Mouse (Mus musculus): ENCODE data around the gene Fam71a. TPM values are rescaled to one million over a fixed set of nuclear protein-coding genes. Genes with fewer than 3 reads are reported as not detected.

The Fam71a gene
- total RNA-seq (2021) (not detected), polyA plus RNA-seq (2012; rRNA removed) (not detected in 2 replicates)
- long read RNA-seq, result 0 reads

- no peak for DNase-seq
- Histone ChIP-seq H3K9ac (ENCODE audit: low read depth, low read length) (no peak within 1 kb of the TSS), H3K4me1 (ENCODE audit: control insufficient read depth, insufficient read depth, low read length) (no peaks in the 10 kb centered on the region), H3K27ac (no peak within 1 kb of the TSS), H3K79me2 (replicated peaks; ENCODE audit: control insufficient read depth, insufficient read depth, low read length) (no peaks in the 10 kb centered on the region), H3K36me3 (ENCODE audit: control insufficient read depth, insufficient read depth, low read length) (no peaks in the 10 kb centered on the region), H3K4me3 (no peak within 1 kb of the TSS), H3K27me3 (ENCODE audit: control insufficient read depth, insufficient read depth, low read length) (no peaks in the 10 kb centered on the region)
- intact Hi-C loops (cut with DNase I), result no loop called here
- WGBS, result 75% methylated on average over 3 of the region's 3 CpGs
- TF ChIP-seq CTCF (IDR thresholded peaks at IDR 0.05) (no peak), POLR2A (IDR thresholded peaks at IDR 0.05; ENCODE audit: insufficient read depth, low read depth, low read length) (no peak)
These were observed at the start of gene Fam71a for GRCm38 (mm10) chr1:191164717-191165116. TSS of gene Fam71a (minus strand) at chr1:191164817.

GRCm38 (mm10) chr1:191211096-191211495 lies 46.5 kb upstream of the Fam71a start:
- Histone ChIP-seq H3K79me2 (replicated peaks; ENCODE audit: control insufficient read depth, insufficient read depth, low read length) (no peaks in the 10 kb centered on the region), H3K27ac (no peak overlapping the region), H3K9ac (ENCODE audit: low read depth, low read length) (no peak overlapping the region), H3K4me1 (ENCODE audit: control insufficient read depth, insufficient read depth, low read length) (no peaks in the 10 kb centered on the region), H3K27me3 (ENCODE audit: control insufficient read depth, insufficient read depth, low read length) (no peaks in the 10 kb centered on the region), H3K4me3 (no peak overlapping the region), H3K36me3 (ENCODE audit: control insufficient read depth, insufficient read depth, low read length) (no peaks in the 10 kb centered on the region)
- DNase-seq, result no peak
- TF ChIP-seq EP300 (IDR thresholded peaks at IDR 0.05; ENCODE audit: insufficient read depth, low read depth, low read length) (no peak), POLR2A (IDR thresholded peaks at IDR 0.05; ENCODE audit: insufficient read depth, low read depth, low read length) (no peak), CTCF (IDR thresholded peaks at IDR 0.05) (no peak)
- intact Hi-C loops (cut with DNase I), result no loop called here
- WGBS, result 27% methylated on average over 2 of the region's 2 CpGs

GRCm38 (mm10) chr1:191205791-191206190 lies 41.2 kb upstream of the Fam71a start:
- no peaks in the 10 kb centered on the region for H3K36me3 ChIP-seq (ENCODE audit: control insufficient read depth, insufficient read depth, low read length)
- H3K27me3 ChIP-seq (ENCODE audit: control insufficient read depth, insufficient read depth, low read length), result no peaks in the 10 kb centered on the region
- no peak overlapping the region for H3K9ac ChIP-seq (ENCODE audit: low read depth, low read length)
- H3K4me3 ChIP-seq, result no peak overlapping the region
- H3K79me2 ChIP-seq (replicated peaks; ENCODE audit: control insufficient read depth, insufficient read depth, low read length), result no peaks in the 10 kb centered on the region
- TF ChIP-seq EP300 (IDR thresholded peaks at IDR 0.05; ENCODE audit: insufficient read depth, low read depth, low read length) (no peak), POLR2A (IDR thresholded peaks at IDR 0.05; ENCODE audit: insufficient read depth, low read depth, low read length) (no peak), CTCF (IDR thresholded peaks at IDR 0.05) (no peak)
- H3K4me1 ChIP-seq (ENCODE audit: control insufficient read depth, insufficient read depth, low read length), result no peaks in the 10 kb centered on the region
- H3K27ac ChIP-seq, result no peak overlapping the region
- no peak for DNase-seq
- 73% methylated on average over 5 of the region's 5 CpGs for WGBS
- intact Hi-C loops (cut with DNase I), result no loop called here

- H3K79me2 ChIP-seq (replicated peaks; ENCODE audit: control insufficient read depth, insufficient read depth, low read length), result no peaks in the 10 kb centered on the region
- no peak overlapping the region for H3K4me3 ChIP-seq
- H3K27ac ChIP-seq, result no peak overlapping the region
- no peaks in the 10 kb centered on the region for H3K4me1 ChIP-seq (ENCODE audit: control insufficient read depth, insufficient read depth, low read length)
- H3K36me3 ChIP-seq (ENCODE audit: control insufficient read depth, insufficient read depth, low read length), result no peaks in the 10 kb centered on the region
- TF ChIP-seq EP300 (IDR thresholded peaks at IDR 0.05; ENCODE audit: insufficient read depth, low read depth, low read length) (no peak), CTCF (IDR thresholded peaks at IDR 0.05) (no peak), POLR2A (IDR thresholded peaks at IDR 0.05; ENCODE audit: insufficient read depth, low read depth, low read length) (no peak)
- H3K27me3 ChIP-seq (ENCODE audit: control insufficient read depth, insufficient read depth, low read length), result no peaks in the 10 kb centered on the region
- no peak for DNase-seq
- no peak overlapping the region for H3K9ac ChIP-seq (ENCODE audit: low read depth, low read length)
- 71% methylated on average over 5 of the region's 5 CpGs for WGBS
- intact Hi-C loops (cut with DNase I), result no loop called here
These were observed 40.3 kb upstream of the Fam71a start for GRCm38 (mm10) chr1:191204876-191205275.

GRCm38 (mm10) chr1:191203496-191203895 lies 38.9 kb upstream of the Fam71a start:
- Histone ChIP-seq H3K27me3 (ENCODE audit: control insufficient read depth, insufficient read depth, low read length) (no peaks in the 10 kb centered on the region), H3K36me3 (ENCODE audit: control insufficient read depth, insufficient read depth, low read length) (no peaks in the 10 kb centered on the region), H3K79me2 (replicated peaks; ENCODE audit: control insufficient read depth, insufficient read depth, low read length) (no peaks in the 10 kb centered on the region), H3K4me3 (no peak overlapping the region), H3K9ac (ENCODE audit: low read depth, low read length) (no peak overlapping the region), H3K4me1 (ENCODE audit: control insufficient read depth, insufficient read depth, low read length) (no peaks in the 10 kb centered on the region), H3K27ac (no peak overlapping the region)
- WGBS, result 73% methylated on average over 2 of the region's 2 CpGs
- TF ChIP-seq EP300 (IDR thresholded peaks at IDR 0.05; ENCODE audit: insufficient read depth, low read depth, low read length) (no peak), POLR2A (IDR thresholded peaks at IDR 0.05; ENCODE audit: insufficient read depth, low read depth, low read length) (no peak), CTCF (IDR thresholded peaks at IDR 0.05) (no peak)
- intact Hi-C loops (cut with DNase I), result no loop called here
- no peak for DNase-seq

GRCm38 (mm10) chr1:191202208-191202952 lies 37.8 kb upstream of the Fam71a start:
- no peaks in the 10 kb centered on the region for H3K36me3 ChIP-seq (ENCODE audit: control insufficient read depth, insufficient read depth, low read length)
- no peak overlapping the region for H3K9ac ChIP-seq (ENCODE audit: low read depth, low read length)
- H3K4me1 ChIP-seq (ENCODE audit: control insufficient read depth, insufficient read depth, low read length), result no peaks in the 10 kb centered on the region
- H3K79me2 ChIP-seq (replicated peaks; ENCODE audit: control insufficient read depth, insufficient read depth, low read length), result no peaks in the 10 kb centered on the region
- intact Hi-C loops (cut with DNase I), result no loop called here
- no peaks in the 10 kb centered on the region for H3K27me3 ChIP-seq (ENCODE audit: control insufficient read depth, insufficient read depth, low read length)
- TF ChIP-seq POLR2A (IDR thresholded peaks at IDR 0.05; ENCODE audit: insufficient read depth, low read depth, low read length) (no peak), EP300 (IDR thresholded peaks at IDR 0.05; ENCODE audit: insufficient read depth, low read depth, low read length) (no peak), CTCF (IDR thresholded peaks at IDR 0.05) (peak; percentile 53)
- no peak overlapping the region for H3K27ac ChIP-seq
- WGBS, result 83% methylated on average over 11 of the region's 11 CpGs
- no peak overlapping the region for H3K4me3 ChIP-seq
- DNase-seq, result no peak

Measured in heart, adult 2 months (tissue).